Mouse (Mus musculus) spleen, adult 12 weeks (tissue): ENCODE results near the gene Btbd9.

Source experiments
- DNase-seq: peaks from one replicate; pipeline ENCODE4 v3.0.0; 2022; ENCODE audit warnings: low spot score

The Btbd9 gene

DNA sequence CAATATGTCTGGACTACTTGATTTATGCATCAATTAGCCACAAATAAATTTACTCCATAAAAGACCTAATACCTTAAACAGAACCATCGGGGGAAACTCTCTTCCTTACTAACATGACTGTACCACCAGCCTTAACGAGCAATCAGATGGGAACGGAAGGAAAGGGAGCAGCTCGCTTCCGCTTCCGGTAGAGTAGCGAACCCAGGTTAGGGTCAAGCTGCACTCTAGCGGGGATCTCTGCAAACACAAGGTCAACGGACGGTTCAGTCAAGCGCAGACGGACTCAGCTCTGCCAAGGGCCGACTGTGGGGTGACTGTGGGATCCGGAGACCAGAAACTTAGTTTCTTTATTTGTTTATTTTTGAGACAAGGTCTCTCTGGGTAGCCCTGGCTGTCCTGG, 25.9 kb upstream of the Btbd9 start:
- DNase-seq: no peak

DNA sequence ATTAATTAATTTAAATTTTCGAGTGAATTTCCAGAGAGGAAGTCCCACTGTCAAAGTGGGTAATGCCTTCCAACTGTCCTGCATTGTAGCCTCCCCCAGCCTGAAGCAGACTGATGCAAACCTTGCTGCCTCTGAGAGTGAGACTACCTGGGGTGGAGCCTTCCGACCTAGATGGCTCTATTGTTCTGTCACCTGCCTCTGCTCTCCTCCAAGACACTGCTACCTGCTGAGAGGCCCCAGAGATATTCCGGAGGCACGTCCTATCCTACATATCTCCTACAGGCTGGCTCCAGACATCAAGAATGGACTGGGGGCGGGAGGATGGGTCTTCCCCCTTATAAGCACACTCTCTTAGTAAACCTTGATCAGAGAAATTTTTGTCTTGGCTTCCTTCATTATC, 22.0 kb upstream of the Btbd9 start:
- no peak for DNase-seq

GRCm38 (mm10) chr17:30597786-30598185, 21.5 kb upstream of the Btbd9 start:
- DNase-seq: no peak

GRCm38 (mm10) chr17:30594846-30595245, 18.6 kb upstream of the Btbd9 start:
- DNase-seq: no peak

GRCm38 (mm10) chr17:30594407-30594806, 18.1 kb upstream of the Btbd9 start:
- no peak for DNase-seq

DNA sequence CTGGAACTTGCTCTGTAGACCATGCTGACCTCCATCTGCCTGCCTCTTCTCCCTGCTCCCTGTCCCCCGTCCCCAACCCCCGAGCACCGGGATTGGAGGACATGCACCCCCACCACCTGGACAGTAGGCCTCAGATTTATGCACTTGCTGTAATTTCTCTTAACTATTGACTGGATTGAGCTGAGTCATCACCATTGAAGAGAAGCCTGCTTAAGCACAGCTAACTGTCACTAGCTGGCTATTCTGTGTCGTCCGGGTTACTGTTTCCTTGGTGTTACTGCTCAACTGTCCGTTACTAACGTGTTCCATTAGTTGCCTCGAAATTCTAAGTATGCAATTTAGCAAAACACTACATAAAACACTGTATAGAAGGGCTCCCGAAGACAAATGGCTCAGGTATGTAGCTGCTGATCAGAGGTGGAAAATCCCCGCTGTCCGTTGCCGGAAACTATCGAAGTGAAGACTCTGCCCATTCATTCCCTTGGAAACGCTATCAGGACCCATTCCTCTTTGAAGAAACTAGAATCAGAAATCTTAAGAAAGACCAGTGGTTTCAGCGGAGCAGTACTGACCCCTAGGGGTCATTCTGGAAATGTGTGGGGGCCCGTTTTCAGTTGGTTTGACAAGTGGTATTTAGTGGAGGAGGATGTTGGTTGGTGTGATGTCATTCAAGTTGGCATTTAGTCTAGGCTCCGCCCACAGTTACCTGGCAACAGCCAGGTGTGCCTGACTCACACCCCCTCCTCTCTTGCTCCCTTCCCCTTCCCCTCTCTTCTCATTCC, 14.3 kb upstream of the Btbd9 start:
- no peak for DNase-seq

GRCm38 (mm10) chr17:30583258-30584001, 7.1 kb upstream of the Btbd9 start:
- no peak for DNase-seq

DNA sequence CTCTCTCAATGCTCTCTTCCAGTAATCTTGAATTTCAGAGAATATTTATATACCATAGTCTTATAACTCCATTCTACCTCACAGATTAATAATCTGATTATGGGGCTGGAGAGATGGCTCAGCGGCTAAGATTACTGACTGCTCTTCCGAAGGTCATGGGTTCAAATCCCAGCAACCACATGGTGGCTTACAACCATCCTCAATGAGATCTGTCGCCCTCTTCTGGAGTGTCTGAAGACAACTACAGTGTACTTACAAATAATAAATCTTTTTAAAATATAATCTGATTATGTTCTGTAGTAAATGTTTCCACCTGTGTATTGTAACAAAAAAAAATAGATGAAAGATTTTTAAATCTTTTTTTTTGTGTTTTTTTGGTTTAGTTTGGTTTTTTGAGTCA, 6.0 kb upstream of the Btbd9 start:
- no peak for DNase-seq

GRCm38 (mm10) chr17:30581201-30581600, 4.9 kb upstream of the Btbd9 start:
- DNase-seq: no peak

DNA sequence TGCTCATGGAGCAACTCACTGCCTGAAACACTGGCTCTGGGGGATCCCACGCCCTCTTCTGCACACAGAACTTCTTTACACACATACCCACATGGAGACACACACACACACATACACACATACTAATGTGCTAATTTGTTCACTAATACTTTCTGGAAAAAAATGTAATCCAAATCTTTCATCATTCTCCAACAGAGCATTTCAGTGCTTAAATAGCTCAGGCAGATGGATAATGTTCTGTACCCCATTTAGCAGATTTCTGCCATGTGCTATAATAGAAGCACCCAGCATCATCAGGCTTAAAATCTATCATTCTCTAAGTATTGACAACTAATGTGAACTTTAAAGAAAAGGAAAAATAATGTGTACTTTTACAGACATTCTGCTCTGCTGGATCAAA, 4.5 kb upstream of the Btbd9 start:
- DNase-seq: no peak

DNA sequence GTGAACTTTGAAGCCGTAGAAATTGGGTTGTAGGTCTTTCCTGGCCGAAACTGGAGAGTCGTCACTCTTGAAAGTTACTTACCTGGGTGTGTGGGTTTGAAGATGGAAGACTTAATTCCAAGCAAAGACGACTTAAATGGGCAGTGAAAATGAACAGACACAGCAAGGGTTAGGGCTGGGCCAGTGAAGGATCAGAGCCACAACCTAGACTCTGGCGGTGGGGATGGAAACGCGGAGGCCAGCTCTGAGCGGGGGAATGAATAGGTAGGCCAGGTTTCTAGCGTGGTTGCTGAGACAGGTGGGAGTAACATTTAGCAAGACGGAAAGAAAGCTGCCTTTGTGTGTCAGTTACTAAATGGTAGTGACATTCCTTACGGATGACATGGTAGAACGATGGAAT, 658 bp upstream of the Btbd9 start:
- no peak for DNase-seq

- peak; percentile 14 for DNase-seq
Observed at GRCm38 (mm10) chr17:30575121-30575904, 975 bp downstream of the Btbd9 start.

DNA sequence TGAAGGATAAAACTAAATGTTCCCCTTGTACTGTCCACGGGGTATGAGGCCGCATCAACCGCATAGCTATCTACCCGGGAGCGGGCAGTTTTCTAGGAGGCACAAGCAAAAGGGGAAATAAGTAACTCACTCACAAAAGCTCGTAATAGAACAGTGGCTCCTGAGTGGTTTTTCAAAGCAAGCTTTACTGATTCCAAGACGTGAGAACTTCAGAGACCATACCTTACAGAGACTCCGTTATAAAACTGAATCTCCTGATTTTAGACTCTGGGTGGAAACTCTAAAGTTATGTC, 1.6 kb downstream of the Btbd9 start:
- no peak for DNase-seq

DNA sequence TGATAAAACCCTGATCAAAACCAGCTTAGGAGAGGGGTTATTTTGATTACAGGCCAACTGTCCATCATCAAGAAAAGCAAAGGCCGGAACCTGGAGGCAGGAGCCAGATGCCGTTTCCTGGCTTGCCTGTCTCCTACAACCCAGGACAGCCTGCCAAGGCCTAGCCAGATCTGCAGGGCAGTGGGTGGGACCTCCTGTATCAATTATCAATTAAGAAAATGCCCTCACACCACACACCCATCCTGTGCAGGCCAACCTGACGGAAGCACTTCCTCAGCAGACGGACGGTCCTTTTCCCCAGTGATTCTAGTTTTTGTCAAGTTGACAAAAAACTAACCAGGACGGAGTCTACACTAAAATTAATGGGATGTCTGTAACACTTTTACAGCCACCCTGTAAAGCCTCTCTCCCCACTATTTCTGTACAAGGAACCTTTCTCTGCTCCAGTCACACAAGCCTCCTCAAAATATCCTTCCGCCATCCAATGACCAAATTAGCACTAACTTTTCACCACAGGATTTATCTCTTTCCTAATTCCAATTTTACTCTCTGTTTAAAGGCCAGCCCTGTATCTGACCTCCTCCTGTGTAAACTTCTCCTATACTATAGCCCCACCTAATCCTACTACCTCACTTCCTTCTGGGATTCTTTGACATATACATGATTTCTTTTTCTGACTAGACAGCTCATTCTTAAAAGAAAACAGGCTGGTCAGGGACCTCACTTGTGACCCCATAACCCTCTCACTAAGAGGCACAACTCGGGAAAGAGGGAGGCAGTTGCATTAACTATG, 2.1 kb downstream of the Btbd9 start:
- DNase-seq: no peak

- no peak for DNase-seq
Observed at GRCm38 (mm10) chr17:30570971-30571370, 5.3 kb downstream of the Btbd9 start.

GRCm38 (mm10) chr17:30570173-30570572, 6.1 kb downstream of the Btbd9 start:
- DNase-seq: no peak

DNA sequence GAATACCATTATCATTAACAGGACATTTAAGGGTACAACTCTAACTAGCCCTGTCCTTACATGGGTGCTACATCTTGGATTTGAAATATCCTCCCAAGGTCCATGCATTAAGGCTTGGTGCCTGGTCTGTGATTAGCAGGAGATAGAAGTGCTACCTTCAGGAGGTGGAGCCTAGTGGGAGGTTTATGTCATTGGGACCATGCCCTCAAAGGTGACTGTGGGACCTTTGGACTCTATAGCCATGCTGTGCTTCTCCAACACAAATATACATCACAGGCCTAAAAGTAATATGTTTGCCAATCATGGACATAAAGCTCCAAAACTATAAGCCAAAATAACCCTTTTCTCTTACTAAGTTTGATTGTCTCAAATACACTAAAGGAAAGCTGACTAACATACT, 7.8 kb downstream of the Btbd9 start:
- no peak for DNase-seq

GRCm38 (mm10) chr17:30564971-30565370, 11.3 kb downstream of the Btbd9 start:
- DNase-seq: no peak

- DNase-seq: no peak
Observed at GRCm38 (mm10) chr17:30564407-30564806, 11.9 kb downstream of the Btbd9 start.

DNA sequence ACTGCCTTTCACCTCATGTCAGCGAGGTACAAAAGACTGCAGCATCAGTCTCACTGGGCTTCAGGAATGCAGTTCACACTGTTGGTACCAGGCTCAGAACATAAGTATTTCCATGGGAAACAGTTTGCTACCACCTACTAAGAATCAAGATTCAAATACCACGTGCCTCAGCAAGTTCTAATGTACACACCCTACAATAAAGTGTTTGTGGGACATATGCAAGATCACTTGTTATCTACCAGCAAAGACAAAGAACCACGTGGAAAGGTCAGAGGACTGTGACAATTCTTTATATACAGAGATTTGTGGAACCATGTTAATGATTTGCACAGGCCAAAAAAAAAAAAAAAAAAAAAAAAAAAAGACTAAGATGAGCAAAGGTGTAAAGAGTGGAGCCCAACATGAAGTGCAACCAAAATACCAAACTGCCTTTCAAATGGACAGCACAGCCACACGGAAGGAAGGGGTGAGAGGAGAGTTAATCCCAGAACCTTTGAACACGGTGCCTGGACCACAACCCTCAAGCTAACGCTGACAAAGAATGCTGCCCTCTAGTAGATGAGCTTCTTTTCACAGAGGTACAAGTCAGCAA, 12.7 kb downstream of the Btbd9 start:
- no peak for DNase-seq

- DNase-seq: no peak
Observed at GRCm38 (mm10) chr17:30562770-30563169, 13.5 kb downstream of the Btbd9 start.

DNA sequence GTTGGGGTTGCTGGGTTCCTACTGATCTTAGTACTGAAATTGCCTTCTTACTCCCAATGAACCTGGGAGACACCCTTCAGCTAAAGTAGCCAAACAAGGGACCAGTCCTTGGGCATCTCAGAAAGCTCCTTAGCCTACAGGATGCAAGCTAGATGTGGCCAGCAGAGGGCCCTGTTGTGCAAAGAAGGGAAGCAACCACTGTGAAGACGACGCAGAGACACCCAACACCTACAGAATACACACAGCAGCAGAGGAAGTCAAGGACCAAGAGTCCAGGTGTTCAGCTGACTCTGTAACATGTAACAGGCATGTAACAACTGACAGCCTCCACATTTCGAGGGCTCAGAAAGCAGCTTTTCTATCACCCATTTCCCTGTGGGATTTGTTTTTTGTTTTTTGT, 16.8 kb downstream of the Btbd9 start:
- DNase-seq: peak; percentile 45
